Mouse (Mus musculus) layer of hippocampus, adult 18-20 months (tissue): ENCODE data around the gene Ugt1a6b. TPM values are rescaled to one million over a fixed set of nuclear protein-coding genes. Genes with fewer than 3 reads are reported as not detected.

Experiments used
- DNase-seq, 2 experiments: peaks; one replicate each; pipeline ENCODE4 v3.0.0; 2022; ENCODE audit warnings: low spot score in 2 of 2
- total RNA-seq, 2 experiments: library from RNA; stranded (reverse); gene quantifications; 2 replicates each; pipeline ENCODE4 v1.2.3; 2021

The Ugt1a6b gene
- total RNA-seq, 2 experiments from 2014 or later, result not detected

- DNase-seq, result no peak
Measured at GRCm38 (mm10) chr1:88195687-88196086, 92.6 kb downstream of the Ugt1a6b start.

- no peak for DNase-seq
Measured at GRCm38 (mm10) chr1:88197443-88197842, 94.4 kb downstream of the Ugt1a6b start.

DNA sequence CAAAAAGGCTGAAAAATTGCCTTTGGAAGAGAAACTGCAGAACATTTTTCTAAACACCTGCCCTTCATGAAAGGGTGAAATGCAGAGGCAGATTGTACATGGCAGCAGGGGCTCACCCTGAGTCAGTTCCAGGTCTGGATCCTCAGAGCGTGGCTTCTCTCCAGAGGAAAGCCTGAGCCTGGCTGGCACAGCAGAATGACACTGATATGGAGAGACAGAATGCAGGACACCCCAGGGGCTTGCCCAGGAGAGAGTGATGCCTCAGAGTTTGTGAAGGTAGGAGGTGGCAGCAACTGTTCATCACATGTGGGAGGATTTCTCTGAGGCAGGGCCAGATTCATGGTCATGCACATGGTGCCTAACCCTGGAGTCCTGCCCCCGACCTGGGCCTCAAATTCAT is 96.9 kb downstream of the Ugt1a6b start:
- DNase-seq, result no peak

- no peak for DNase-seq
Measured at GRCm38 (mm10) chr1:88200456-88200855, 97.4 kb downstream of the Ugt1a6b start, which contains the start of gene Ugt1a2. Ugt1a2 (plus strand) TSS chr1:88200601.

DNA sequence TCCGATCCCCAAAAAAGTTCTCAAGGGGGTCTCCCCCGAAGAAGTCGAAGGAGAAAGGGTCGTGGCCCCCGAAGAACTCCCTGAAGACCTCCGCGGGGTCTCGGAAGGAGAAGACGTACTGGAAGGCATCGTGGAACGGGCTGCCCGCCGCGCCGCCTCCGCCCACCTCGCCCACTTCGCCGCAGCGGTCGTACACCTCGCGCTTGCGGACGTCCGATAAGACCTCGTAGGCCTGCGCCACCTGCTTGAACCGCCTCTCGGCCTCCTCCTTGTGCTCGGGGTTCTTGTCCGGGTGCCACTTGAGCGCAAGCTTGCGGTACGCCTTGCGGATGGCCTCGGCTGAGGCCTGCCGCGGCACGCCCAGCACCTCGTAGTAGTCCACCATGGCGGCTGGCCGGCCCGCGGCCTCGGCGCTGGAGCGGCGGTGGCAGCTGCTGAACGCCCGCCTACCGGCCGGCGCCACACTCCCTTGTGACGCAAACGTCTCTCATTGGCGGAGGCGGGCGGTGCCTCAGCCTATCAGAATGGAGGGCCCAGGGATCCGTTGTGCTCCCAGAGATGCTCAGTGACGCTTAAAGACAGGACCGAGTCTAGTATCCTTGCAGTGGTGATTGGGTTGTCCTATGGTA is 102.4 kb downstream of the Ugt1a6b start, which contains the start of gene Dnajb3:
TSS of gene Dnajb3 (minus strand) at position 489 of the 629 bp plus-strand sequence.
- DNase-seq, result peak; percentile 83 to 91

DNA sequence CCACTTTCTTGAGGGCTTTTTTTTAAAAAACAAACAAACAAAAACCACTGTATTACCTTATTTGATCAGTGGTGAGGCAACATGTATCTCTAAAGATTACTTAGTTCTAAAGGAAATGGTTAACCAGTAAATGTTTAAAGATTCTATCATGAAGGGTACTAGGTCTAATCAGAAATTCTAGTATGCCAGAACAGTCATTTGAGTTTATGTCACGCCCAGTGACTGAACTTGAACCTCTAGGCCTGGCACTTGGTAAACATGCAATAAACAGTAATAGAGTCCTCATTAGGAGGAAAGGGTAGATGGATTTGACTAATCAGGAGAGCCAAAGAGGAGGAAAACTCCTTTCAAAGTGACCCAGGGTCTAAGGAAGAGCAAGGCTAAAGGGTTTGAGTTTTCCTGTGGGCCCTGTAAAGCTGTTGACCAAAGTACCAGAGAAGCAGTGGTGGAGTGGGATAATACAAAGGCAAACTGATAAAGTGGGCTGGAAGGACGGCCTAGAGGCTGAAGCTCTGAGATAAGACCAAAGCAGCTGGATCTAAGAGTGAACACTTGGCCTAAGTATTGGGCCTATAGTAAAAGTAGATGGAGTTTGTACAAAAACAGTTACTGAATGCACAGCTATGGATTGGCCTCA is 103.9 kb downstream of the Ugt1a6b start:
- DNase-seq, result no peak

GRCm38 (mm10) chr1:88211812-88212211 is 108.8 kb downstream of the Ugt1a6b start, which contains the start of gene Ugt1a1:
Ugt1a1 (plus strand) TSS chr1:88211959.
- DNase-seq, result peak in 1 of 2 experiments; percentile 2

DNA sequence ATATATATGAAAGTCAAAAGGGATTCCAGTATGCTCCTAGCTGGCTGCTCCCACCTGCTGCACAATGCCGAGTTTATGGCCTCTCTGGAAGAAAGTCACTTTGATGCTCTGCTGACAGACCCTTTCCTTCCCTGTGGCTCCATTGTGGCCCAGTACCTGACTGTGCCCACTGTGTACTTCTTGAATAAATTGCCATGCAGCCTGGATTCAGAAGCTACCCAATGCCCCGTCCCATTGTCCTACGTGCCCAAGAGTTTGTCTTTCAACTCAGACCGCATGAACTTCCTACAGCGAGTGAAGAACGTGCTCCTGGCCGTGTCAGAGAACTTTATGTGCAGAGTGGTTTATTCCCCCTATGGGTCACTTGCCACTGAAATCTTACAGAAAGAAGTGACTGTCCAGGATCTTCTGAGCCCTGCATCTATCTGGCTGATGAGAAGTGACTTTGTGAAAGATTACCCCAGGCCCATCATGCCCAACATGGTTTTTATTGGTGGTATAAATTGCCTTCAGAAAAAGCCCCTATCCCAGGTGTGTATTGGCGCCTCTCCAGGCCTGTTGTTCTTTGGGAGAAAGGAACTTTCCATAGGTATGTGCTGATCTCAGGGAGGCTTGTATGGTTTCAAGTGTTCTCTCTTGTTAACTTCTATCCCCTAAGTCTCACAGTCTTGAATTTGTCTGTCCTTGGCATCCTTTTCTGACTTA is 109.4 kb downstream of the Ugt1a6b start:
- peak in 1 of 2 experiments; percentile 3 for DNase-seq

GRCm38 (mm10) chr1:88213061-88213460 is 110.0 kb downstream of the Ugt1a6b start:
- DNase-seq, result no peak

DNA sequence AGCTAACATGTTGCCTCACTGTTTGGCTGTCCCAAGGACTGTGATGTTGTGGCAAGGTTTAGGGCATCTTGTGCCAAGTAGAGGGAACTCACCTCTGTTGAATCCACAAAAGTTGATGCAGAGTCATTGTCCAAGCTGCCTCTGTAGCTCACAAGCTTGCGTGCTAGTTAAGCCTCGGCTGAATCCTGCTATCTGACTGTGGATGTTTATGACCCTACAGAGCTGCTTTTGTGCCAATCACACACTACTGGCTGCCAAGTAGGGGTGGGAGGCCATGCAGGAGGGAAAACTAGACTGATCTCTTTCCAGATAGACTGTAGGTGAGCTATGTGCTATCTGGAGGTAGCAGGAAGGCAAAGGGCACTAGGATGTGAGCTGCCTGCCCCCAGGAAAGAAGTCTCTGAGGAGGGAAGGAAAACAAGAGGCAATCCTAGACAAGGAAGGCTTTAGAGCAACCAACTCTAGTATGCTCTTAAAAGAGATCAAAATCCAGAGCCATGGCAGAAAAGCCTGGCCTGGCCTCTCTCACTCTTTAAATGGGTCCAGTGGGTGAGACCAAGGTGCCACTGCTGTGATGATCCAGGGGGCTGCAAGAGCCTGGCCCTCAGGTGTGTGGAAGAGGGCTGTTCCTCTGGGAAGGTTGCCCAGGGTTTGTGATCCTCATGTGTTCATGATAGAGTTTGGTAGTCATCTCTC is 110.9 kb downstream of the Ugt1a6b start:
- DNase-seq, result peak in 1 of 2 experiments; percentile 2

- no peak for DNase-seq
Measured at GRCm38 (mm10) chr1:88214462-88214952, 111.5 kb downstream of the Ugt1a6b start.

GRCm38 (mm10) chr1:88215466-88216380 is 112.7 kb downstream of the Ugt1a6b start:
- no peak for DNase-seq

DNA sequence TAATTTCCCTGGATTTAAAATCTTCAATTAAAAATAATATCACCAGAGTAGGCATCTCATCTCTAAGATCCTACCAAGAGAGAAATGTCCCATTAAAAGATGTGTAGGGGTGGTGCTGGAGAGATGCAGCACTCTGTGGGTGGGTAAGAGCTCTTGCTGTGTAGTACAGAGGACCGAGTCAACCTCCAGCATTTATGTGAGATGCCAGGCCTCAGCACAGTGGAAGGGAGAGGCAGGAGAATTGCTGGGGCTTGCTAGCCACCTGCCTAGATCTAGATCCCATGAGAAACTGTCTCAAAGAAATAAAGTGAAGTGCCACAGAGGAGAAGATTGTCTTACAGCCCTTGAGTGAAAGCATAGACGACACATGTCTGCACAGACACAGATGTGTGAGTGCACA is 113.5 kb downstream of the Ugt1a6b start:
- no peak for DNase-seq

DNA sequence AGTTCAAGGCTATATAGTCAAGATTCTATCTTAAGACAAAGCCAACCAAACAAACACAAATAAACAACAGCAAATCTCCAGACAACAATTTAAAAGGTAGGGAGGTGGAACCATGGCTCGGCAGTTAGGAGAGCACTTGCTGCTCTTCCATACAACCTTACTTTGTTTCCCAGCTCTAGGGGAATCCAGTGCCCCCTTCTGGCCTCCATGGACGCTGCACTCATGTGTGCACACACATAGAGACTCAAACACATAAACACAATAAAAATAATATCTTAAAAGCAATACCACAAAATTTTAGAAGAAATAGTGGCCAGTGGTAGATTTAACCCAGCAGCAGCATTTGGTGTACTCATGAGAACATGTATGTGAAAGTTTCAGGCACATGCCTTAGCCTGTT is 114.1 kb downstream of the Ugt1a6b start:
- DNase-seq, result peak in 1 of 2 experiments; percentile 1

DNA sequence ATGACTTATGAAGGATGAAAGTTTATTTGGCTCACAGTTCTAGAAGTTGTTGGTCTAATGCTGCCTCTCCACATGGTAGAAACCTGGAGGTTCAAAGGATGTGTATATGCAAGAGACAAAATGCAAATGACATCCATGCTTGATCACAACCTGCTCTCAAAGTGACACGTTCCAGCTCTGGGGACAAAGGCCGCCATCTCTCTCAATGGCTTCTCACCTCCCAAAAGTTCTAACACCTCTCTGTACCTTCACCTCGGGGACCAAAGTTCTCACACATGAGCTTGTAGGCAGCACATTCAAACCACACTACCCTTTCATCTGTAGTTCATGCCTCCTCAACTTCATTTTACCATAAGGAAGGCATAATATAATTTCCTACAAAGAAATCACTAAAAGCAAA is 114.5 kb downstream of the Ugt1a6b start:
- peak in 1 of 2 experiments; percentile 2 for DNase-seq

DNA sequence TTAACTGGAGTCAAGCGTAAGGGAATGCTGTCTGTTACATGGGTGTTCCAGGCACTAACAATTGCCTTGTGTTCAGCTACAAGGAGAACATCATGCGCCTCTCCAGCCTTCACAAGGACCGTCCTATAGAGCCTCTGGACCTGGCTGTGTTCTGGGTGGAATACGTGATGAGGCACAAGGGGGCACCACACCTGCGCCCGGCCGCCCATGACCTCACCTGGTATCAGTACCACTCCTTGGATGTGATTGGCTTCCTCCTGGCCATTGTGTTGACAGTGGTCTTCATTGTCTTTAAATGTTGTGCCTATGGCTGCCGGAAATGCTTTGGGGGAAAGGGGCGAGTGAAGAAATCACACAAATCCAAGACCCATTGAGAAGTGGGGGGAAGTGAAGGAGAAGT is 115.0 kb downstream of the Ugt1a6b start:
- DNase-seq, result peak in 1 of 2 experiments; percentile 15

DNA sequence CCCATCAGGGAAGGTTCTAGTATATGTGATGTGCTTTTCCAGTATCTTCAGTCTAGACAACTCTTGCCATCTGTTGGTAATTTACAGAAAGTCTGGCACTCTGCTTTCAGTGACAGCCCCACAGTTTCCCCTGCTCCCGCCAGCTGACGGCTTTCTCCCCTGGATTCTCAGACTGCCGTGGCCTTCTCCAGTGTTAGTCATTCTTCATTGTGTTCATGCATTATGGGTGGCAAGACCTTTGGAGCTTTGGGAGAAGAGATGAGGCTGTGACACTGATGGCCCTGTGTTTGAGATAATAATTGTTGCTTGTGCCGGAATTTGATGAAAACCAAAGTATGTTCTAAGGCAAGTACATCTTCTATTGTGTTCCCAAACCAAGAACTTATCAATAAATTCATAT is 115.5 kb downstream of the Ugt1a6b start:
- DNase-seq, result peak in 1 of 2 experiments; percentile 2

- peak in 1 of 2 experiments; percentile 2 for DNase-seq
Measured at GRCm38 (mm10) chr1:88219054-88219453, 116.0 kb downstream of the Ugt1a6b start.

- DNase-seq, result peak in 1 of 2 experiments; percentile 1
Measured at GRCm38 (mm10) chr1:88220336-88220735, 117.3 kb downstream of the Ugt1a6b start.

DNA sequence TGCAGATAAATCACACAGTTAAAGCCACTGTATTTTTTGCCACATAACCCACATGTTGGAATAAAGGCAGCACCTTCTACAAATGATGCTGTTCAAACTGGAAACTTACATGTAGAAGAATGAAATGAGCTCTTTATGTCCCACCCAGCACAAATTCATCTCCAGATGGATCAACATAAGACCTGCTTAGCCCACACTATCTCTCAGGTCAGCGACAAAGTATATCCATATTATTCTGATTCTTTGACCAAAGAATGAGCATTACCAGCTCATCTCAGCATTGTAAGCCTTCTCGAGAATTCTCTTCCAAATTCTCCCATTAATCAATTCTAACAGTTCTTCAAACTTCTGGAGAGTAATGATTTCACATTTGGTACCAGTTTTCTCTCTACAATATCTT is 119.2 kb downstream of the Ugt1a6b start:
- DNase-seq, result no peak
